Mouse (Mus musculus) liver, adult (tissue): ENCODE measurements at regions not wholly inside any gene's neighbourhood (a gene's known extent, or its start where the extent isn't known, plus 50 kb on each side); places are given as distances from the start of the nearest gene placed in this dataset.

Experiments
- GATA4 ChIP-seq: IDR thresholded peaks from 2 replicates; pipeline ENCODE4 v1.6.1; 2014; ENCODE audit warnings: mild to moderate bottlenecking, low read length; ENCODE audit not compliant: insufficient replicate concordance

DNA sequence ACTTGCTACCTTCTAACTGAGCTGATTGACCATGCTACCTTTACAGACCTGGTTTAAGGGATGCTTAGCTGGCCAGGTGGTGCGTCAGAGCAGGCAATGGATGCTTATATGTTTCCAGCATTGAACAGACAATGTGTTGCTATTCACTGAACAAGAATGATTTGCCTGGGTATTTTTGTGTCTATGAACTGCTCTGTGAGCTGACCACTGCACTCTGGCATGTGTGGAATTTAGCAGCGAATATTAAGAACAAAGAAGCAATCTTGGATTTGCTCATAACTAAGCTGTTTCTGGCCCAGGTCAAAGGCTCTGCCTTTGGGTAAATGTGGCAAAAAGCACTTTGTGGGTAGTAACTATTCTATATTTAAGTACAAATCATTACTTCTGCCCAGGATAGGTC is 58.3 kb upstream of the Ccdc39 start:
- TF ChIP-seq GATA4: no peak

DNA sequence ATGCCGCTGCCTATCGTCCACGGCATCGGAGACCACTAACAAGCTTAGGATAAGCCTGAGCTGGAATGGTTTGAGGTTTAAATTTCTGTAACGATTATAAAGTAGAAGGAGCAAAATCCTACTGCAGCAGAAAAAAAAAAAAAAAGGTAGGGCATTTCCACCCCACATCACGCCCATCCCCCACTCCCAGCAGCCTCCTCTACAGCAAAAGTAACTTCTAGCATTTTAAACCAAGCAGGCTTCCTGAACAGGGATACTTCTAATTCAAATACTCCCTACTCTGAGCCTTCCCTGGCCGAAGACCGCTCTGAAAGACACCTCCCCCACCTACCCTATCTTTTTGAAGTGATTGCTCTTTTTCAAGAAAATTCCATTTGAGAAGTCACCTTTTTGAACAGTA is 59.2 kb upstream of the Ccdc39 start:
- TF ChIP-seq GATA4: no peak

DNA sequence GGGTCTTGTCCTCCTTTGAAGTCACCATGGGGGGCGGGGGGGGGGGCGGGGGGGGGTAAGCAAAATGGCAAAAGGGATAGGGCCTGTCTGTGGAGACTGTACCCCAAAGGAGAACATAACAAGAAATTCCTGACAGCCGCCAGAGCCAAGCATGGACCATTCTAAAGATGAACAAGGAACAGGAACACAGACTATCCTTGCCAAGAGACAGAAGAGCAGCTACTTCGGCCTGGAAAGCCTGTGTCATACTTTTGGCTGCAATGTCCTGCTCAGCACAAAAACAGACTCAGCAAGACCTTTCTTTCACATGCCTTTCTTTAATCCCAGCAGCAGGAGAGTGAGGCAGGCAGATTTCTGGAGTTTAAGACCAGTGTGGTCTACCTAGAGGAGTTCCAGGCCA is 59.7 kb upstream of the Ccdc39 start:
- no peak for TF ChIP-seq GATA4

DNA sequence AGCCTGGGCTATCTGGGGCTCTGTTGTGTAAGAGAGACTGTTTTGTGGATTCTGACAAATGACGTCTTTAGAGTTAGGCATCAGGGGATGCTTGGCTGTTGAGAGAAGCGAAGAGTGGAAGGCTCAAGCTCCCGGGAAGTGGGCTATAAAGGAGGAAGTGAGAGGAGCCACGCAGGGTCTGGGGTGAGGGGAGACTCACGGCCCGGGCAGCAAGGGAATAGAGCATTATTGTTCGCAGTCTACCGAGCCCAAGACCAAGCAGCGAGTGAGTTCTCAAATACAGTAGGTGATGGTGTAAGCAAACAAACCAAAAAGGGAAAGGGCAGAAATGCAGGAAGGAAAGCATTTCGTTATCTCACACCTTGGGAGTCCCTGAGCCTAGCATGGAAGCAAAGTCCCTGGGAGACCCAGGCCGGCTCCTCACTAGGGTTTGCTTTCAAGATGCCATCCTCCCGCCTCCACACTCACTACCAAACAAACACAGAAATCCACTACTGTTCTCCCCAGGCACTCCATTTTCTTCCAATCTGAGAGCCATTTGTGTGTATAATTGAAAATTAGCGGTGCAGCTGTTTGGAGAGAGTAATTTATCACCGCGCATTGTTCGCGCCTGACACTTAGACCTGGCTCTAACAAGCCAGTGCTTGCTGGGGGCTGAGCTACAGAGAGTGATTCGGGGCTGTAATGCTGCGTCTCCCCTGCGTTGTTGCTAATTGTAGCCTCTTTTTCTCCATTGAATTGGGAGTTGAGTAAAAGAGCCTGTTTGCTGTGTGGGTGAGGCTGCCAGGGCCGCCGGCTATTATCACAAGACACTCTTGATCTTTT is 61.0 kb upstream of the Ccdc39 start:
- no peak for TF ChIP-seq GATA4

DNA sequence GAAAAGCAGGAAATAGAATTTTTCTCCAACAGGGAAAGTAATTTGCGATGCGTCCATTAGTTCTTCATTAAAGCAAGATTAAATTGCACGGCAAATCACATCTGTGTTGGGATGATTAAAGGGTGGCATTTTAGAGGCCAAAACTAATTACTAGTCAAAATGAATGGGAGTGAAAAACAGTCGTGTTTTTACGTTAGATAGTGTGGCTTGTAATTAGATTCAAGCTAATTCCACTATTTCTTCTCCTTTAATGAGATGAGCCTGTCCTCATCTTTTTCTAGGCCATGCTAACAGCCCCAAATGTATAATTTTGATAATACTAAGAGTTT is 61.5 kb upstream of the Ccdc39 start:
- no peak for TF ChIP-seq GATA4

DNA sequence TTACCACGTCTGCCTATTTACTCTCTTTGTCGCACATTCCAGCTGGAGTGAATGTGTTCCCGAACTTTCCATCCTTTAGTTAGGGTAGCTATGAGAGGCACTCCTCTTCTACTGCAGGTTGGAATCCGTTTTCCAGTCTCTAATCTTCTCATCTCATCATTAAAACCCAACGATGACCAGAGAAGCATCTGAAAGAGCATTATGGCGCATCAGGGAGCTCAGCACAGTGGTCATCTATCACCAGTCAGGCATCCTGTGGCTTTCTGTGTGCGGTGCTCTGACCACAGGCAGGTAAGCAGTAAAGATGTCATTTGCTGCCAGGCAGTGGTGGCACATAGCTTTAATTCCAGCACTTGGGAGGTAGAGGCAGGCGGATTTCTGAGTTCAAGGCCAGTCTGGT is 63.0 kb upstream of the Ccdc39 start:
- TF ChIP-seq GATA4: no peak

DNA sequence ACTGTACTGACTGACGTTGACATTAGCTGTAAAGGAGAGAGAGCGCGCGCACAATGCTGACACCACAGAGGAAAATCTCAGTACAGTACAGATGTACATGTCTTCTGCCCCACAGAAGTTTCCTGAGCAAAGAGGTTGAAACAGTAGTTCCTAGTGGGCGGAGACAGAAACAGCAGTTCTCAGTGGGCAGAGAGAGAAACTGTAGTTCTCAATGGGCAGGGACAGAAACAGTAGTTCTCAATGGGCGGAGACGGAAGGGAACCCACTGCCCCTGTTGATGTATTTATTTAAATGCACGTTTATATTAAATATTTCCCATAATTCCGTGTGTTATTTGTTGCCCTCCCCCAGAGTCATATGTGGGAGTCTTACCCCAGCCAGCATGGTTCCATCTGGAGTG is 67.4 kb upstream of the Ccdc39 start:
- TF ChIP-seq GATA4: no peak

DNA sequence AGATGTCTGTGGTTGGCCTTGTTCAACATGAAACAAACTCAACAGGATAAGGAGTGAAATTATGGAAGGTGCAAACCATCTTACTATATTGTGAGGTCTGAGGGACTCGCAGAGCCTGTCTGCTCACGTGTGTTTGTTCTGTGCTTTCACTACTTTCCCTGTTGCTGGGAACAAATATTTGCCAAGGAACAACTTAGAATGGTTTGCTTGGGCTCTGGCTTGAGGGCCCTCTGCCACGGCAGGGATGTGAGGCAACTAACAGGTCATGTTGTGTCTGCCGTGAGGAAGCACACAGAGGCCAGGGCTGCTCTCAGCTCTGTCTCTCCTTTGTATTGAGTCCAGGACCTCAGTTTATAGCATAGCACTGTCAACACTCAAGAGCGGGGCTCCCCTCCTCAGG is 69.4 kb upstream of the Ccdc39 start:
- TF ChIP-seq GATA4: no peak

DNA sequence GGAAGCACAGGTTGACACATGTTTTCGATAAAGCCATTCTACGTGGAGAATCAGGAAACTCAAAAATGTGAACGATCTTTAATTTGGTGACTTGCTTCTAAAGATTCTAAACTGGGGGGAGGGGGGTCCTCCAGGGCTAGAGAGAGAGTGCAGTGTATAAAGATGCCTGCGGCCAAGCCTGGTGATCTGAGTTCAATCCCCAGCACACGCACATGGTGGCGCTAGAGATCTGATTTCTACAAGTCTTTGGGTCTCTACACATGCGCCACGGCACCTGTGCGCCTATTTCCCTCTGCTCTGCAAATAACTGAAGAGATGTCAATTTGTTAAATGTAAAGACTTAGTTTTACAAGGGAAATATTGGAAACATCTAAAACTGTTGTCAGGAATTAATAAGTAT is 70.3 kb upstream of the Ccdc39 start:
- TF ChIP-seq GATA4: no peak

DNA sequence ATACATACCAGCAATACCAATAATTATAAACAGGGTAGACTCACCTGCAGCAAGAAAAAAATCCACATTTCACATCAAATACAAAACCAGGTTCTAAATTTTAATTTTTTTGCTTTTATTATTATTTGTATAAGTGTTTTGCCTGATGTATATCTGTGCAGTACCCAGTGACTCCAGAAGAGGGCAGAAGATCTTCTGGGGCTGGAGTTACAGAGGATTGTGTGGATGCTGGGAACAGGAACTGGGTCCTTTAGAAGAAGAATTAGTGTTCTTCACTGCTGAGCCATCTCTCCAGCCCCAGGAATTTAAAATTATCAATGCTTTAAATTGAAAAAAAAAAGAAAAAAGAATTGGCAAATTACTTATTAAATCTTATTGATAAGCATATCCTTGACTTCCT is 71.7 kb upstream of the Ccdc39 start:
- no peak for TF ChIP-seq GATA4

DNA sequence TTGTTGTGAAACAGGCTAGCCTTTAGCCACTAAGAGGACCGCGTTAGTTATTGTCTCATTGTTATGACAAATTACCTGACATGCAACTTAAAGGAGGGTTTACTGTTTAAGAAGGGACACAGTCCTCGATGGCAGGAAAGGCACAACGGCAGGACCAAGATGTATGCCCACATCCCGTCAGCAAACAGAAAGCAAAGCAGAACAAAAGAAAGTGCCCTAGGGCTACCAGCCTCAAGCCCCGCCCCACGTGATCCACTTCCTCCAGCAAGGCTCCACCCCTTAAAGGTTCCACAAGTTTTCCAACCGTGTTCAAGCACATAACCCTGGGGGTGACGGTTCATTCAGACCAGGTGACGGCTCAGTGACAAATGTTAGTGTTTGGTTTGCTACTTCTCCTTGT is 72.2 kb upstream of the Ccdc39 start:
- TF ChIP-seq GATA4: no peak

DNA sequence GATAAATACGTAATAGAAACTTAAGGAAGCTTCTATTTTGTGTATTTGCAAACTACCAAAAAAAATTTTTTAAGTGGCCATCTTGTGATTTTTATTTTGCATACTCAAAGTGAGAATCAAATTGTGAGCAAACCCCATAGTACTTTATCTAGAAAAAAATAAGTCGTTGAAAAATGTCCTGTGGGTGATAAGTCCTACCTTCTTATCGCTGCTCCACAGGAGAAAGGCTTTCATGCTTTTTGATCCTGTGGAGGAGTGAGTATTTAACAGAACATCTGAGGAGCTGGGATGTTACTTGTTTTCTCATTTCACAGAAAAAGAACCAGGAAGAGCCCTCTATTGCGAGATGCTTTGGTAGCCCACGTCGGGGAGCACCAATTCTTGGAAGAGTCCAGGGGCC is 72.7 kb upstream of the Ccdc39 start:
- no peak for TF ChIP-seq GATA4

DNA sequence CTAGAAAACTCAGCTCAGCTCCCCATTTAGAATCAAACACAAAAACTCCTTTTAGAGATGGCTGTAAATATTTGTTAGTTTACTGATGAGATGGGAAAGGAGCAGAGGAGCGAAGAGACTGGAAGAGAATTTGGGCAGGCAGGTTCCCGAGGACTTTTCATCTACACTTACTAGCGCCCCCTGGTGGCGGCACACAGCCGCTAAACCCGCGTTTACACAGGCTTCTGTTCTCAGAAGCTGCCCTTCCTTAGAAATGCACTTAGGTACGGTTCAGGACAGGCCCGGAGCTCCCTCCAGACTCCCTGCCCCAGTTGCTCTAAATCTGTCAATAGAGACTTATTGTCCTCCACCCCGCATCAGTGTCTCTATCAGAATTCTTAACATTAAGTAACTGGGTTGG is 74.7 kb upstream of the Ccdc39 start:
- no peak for TF ChIP-seq GATA4

DNA sequence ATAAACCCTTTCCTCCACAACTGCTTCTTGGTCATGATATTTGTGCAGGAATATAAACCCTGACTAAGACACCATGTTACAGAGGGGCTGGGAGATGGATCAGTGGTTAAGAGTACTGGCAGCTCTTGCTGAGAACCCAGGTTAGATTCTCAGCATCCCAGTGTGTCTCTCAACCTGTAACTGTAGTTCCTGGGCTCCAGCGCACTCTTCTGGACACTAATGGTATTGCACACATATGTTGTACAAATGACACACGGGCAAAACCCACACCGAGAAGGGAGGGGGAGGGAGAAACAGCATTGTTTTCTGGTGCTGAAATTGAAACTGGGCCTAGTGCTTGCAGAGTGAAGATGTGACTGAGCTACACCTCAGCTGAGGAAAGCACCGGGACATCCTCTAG is 81.0 kb upstream of the Ccdc39 start:
- no peak for TF ChIP-seq GATA4

DNA sequence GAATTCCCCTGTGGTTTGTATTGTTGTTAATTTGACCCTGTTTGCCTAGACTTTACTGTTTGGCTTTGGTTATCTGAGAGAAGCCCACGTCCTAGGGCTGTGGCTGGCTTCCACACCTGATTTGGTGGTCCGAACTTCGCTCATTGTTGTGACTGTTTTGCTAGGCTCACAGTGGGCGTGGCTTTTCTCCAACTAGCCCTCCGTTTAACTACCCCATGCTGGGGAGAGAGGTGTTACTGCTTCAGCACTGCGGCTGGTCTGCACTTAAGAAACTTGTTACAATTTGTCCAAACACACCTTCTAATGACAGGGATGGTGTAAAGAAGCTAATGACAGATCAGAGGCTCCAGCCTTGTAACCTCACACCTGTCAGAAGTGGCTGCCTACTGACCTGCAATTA is 64.7 kb upstream of the Fxr1 start:
- no peak for TF ChIP-seq GATA4

DNA sequence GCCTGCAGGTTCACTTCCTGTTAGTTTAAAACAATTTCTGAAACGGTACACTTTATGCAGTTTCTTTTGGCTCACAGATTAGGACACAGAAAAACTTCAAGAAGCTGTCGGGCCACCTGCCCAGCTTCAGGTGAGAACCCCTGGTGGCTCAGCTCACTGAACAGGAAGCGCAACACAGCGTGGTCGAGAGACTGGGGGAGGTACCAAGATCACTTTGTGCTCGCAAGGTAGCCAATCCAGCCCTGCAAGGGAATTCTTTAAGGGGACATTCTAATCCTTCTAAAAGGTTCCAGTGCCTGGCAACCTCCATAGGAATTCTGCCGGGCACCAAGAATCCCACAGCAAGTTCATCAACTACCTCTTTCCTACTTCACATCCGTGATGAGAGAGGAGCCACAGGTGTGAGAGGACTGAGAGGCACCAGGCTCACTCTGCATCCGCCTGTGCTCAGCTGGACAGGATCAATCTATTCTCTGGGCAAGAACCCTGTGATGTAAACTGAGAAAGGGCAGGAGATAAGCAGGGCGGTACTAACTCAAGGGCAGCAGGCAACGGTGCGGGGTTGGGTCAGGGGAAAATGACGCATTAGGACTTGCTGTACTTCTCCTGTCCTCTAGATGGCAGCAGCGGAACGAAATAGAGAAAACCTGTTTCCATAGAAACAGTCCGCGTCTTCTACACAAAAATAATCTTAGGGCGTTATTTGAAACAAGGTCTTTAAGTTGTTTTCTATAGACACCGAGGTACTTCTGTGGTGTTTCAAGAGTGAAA is 63.7 kb upstream of the Fxr1 start:
- peak; percentile 54; the same call in 1 of the 2 replicates for TF ChIP-seq GATA4

DNA sequence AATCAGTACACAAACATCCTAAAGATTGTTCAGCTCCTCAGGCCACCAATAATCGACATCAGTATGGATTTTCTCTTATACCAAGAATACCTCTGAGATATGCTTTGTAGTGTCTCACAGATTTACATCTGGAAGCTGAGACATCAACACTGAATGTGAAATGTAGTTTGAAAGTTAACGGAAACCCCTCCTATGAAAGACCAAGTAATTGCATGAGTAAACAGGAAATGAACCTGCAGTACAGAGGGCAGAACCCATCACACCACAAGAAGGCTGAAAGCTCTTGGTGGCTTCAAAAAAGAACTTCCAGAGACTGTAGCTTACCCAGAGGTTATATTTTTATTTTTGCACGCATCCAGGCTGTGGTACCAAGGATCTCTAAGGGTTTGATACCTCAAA is 63.1 kb upstream of the Fxr1 start:
- no peak for TF ChIP-seq GATA4
